Mouse (Mus musculus) yolk sac, embryonic 10.5 days (tissue): ENCODE measurements around the gene Tpgs1.

Source experiments
- DNase-seq: peaks from one replicate; pipeline ENCODE4 v3.0.0-alpha.2; 2017; ENCODE audit warnings: low spot score

Tpgs1 gene

GRCm38 (mm10) chr10:79712499-79713126 lies 43.4 kb downstream of the Tpgs1 start:
- peak; percentile 79 for DNase-seq

GRCm38 (mm10) chr10:79713163-79713562 lies 44.0 kb downstream of the Tpgs1 start:
- no peak for DNase-seq

GRCm38 (mm10) chr10:79714996-79715395 lies 45.8 kb downstream of the Tpgs1 start:
- DNase-seq: no peak

- no peak for DNase-seq
Observed at GRCm38 (mm10) chr10:79716254-79716987, 47.3 kb downstream of the Tpgs1 start, which contains the start of gene Hcn2. Hcn2 (plus strand) TSS chr10:79716634.

GRCm38 (mm10) chr10:79716988-79717355 lies 47.8 kb downstream of the Tpgs1 start:
- DNase-seq: no peak

GRCm38 (mm10) chr10:79717640-79718357 lies 48.6 kb downstream of the Tpgs1 start:
- peak; percentile 67 for DNase-seq

- no peak for DNase-seq
Observed at GRCm38 (mm10) chr10:79721089-79721488, 51.9 kb downstream of the Tpgs1 start.

- DNase-seq: no peak
Observed at GRCm38 (mm10) chr10:79723047-79723446, 53.9 kb downstream of the Tpgs1 start.

GRCm38 (mm10) chr10:79723692-79724091 lies 54.5 kb downstream of the Tpgs1 start:
- no peak for DNase-seq
